Comparison of ENCODE assay signal across 1 mouse cellular context in the genomic region with DNA sequence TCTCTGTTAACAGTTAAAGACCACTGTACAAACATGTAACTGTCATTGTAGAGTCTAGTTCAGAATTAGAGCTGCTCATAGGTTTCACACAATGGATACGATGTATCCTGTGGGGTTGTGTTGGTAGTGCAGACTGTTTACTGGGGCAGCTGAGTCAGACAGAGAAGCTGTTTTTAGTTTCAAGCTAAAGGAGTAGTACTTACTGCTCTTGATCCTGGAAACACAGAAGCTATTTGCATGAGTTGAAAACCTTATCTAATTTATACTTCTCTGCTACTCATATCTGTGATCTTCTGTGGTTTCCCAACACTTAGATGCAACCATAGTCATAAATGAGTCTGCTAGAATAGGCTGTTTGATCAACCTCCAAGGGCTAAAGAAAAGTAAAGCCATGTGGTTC.
TF ChIP-seq lines count a peak whose summit lies in the region.

No protein-coding gene starts in this region.

TF ChIP-seq in MEL, 35 proteins besides CTCF, POLR2A, EP300 and RAD21 (continued from another document):
- TF ChIP-seq ETS1 (IDR thresholded peaks at IDR 0.05; ENCODE audit: low read depth, low read length) (peak; percentile 91), POLR2AphosphoS2 (IDR thresholded peaks at IDR 0.05; ENCODE audit: low read length) (no peak), USF2 (IDR thresholded peaks at IDR 0.05; ENCODE audit: borderline replicate concordance in 1 of 2, insufficient read depth in 1 of 2, low read depth in 1 of 2, low read length in 2 of 2) (no peak), TCF12 (IDR thresholded peaks at IDR 0.05; ENCODE audit: low read depth, low read length) (peak; percentile 82), ZC3H11A (IDR thresholded peaks at IDR 0.05; ENCODE audit: low read depth, low read length) (peak; percentile 28; the same call in 1 of the 2 replicates), ZMIZ1 (IDR thresholded peaks at IDR 0.05; ENCODE audit: low read depth, low read length) (no peak; the same call in 1 of the 2 replicates), ELF1 (IDR thresholded peaks at IDR 0.05; ENCODE audit: low read depth, low read length) (no peak), POLR2AphosphoS5 (IDR thresholded peaks at IDR 0.05; ENCODE audit: borderline replicate concordance, low read depth, low read length) (no peak), NELFE (IDR thresholded peaks at IDR 0.05; ENCODE audit: low read depth, low read length) (no peak), MYC (IDR thresholded peaks at IDR 0.05; ENCODE audit: low read depth, low read length) (peak; percentile 82; the same call in 1 of the 2 replicates), CHD1 (IDR thresholded peaks at IDR 0.05; ENCODE audit: low read depth, low read length) (no peak), GABPA (IDR thresholded peaks at IDR 0.05; ENCODE audit: low read depth, low read length) (no peak), MAX (IDR thresholded peaks at IDR 0.05; ENCODE audit: low read length) (no peak), MYB (IDR thresholded peaks at IDR 0.05; ENCODE audit: low read depth, low read length) (no peak; the same call in none of the 2 replicates), TBP (IDR thresholded peaks at IDR 0.05; ENCODE audit: low read depth, low read length) (peak; percentile 83), RCOR1 (IDR thresholded peaks at IDR 0.05; ENCODE audit: low read depth, low read length) (peak; percentile 80), MAFK (IDR thresholded peaks at IDR 0.05; ENCODE audit: borderline replicate concordance, low read depth, low read length) (peak; percentile 53; the same call in 1 of the 2 replicates), NRF1 (IDR thresholded peaks at IDR 0.05; ENCODE audit: insufficient read depth, low read depth, low read length, poor library complexity, severe bottlenecking) (no peak), KAT2A (conservative IDR thresholded peaks at IDR 0.05; ENCODE audit: low read depth, low read length) (no peak), JUND (IDR thresholded peaks at IDR 0.05; ENCODE audit: low read depth, low read length) (no peak; the same call in 1 of the 2 replicates), ZNF384 (IDR thresholded peaks at IDR 0.05; ENCODE audit: low read depth, low read length) (no peak), HCFC1 (IDR thresholded peaks at IDR 0.05; ENCODE audit: low read depth, low read length) (no peak), SMC3 (IDR thresholded peaks at IDR 0.05; ENCODE audit: low read depth, low read length) (no peak; the same call in 1 of the 2 replicates), USF1 (IDR thresholded peaks at IDR 0.05; ENCODE audit: low read depth, low read length) (no peak), MXI1 (IDR thresholded peaks at IDR 0.05; ENCODE audit: low read depth, low read length) (no peak), SIN3A (IDR thresholded peaks at IDR 0.05; ENCODE audit: low read length) (no peak), CHD2 (IDR thresholded peaks at IDR 0.05; ENCODE audit: low read length) (no peak), GATA1 (IDR thresholded peaks at IDR 0.05; ENCODE audit: low read depth, low read length) (peak; percentile 92), MAZ (IDR thresholded peaks at IDR 0.05; ENCODE audit: low read depth, low read length) (no peak)
